Mouse (Mus musculus) mouse trophoblast stem cell (cell line): ENCODE measurements around the gene Cacna1g.

ENCODE experiments used
- in situ Hi-C, 2 experiments: fragments of 300-500 bp; cut with MseI, MboI; formaldehyde crosslinking; loops; 2 replicates in 1 of 2; 3 replicates in 1 of 2; pipeline ENCODE4 v1.15.1; 2025

Cacna1g gene

GRCm38 (mm10) chr11:94482738-94483137 lies 8.7 kb upstream of the Cacna1g start:
- in situ Hi-C loops: loop anchor here in 1 of 2 experiments (5.0 kb wide), 1 partner anchor 145 kb away; no protein-coding TSS in a partner anchor

GRCm38 (mm10) chr11:94481963-94482362 lies 8.0 kb upstream of the Cacna1g start:
- in situ Hi-C loops: loop anchor here in 1 of 2 experiments (5.0 kb wide), 1 partner anchor 145 kb away; no protein-coding TSS in a partner anchor

GRCm38 (mm10) chr11:94480382-94480781 lies 6.4 kb upstream of the Cacna1g start:
- in situ Hi-C loops: loop anchor here in 1 of 2 experiments (5.0 kb wide), 1 partner anchor 143 kb away; no protein-coding TSS in a partner anchor

- in situ Hi-C loops: no loop called here
Observed at GRCm38 (mm10) chr11:94477651-94478050, 3.7 kb upstream of the Cacna1g start.

DNA sequence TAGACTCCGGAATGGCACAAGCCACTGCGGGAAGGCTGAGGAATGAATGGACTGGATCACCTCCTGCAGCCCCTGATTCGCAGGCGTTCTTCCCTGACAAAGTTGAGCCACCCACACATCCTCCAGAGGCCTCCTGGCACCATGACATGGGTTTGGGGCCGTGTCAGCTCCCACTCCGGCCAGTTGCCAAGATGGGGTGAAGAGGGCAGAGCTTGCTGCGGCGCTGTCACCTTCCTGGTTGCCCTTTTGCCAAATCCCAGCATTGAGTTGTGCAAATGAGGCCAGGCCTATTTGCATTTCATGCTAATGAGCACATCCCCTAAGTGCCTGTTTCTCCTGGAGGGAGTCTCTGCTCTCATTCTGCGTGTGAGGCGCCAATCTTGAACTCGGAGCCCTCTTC lies 1.7 kb upstream of the Cacna1g start:
- in situ Hi-C loops: no loop called here

DNA sequence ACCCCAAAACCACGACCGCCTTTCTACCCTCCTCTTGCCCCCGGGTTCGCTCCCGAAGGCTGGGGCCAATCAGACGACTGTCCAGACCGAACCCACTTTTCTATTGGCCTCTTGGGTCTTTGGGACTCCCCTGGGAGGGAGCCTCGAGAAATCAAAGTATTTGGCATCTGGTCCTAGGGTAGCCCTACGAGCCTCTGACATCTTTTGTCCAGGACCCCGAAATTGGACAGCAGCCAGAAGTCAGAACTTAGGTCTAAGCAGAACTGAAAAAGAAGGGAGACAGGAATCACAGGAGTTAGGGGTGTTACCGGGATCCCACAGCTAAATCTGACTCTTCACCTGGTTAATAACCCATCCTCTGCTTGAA lies 529 bp upstream of the Cacna1g start:
- in situ Hi-C loops: no loop called here

- in situ Hi-C loops: no loop called here
Observed at GRCm38 (mm10) chr11:94472916-94473706, 887 bp downstream of the Cacna1g start.

- in situ Hi-C loops: no loop called here
Observed at GRCm38 (mm10) chr11:94472585-94472915, 1.4 kb downstream of the Cacna1g start.

GRCm38 (mm10) chr11:94471740-94472584 lies 2.0 kb downstream of the Cacna1g start:
- in situ Hi-C loops: no loop called here

DNA sequence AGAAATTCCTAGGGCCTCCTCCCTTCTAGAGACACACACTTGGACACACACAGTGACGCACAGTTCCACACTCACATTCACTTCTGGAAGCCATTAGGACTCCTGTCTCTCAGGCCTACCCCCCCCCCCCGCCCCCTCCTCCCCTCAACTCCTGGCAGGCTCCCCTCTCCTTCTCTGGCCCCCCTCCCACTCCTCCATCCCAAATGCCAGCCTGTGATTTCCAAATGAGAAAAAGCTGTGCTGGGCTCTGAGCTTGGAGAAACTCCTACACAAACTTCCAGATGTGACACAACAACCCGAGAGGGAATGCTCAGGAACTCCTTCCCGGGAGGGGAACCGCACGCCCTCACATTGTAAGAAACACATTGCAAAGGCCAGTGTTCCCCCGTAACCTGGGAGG lies 3.6 kb downstream of the Cacna1g start:
- in situ Hi-C loops: no loop called here

DNA sequence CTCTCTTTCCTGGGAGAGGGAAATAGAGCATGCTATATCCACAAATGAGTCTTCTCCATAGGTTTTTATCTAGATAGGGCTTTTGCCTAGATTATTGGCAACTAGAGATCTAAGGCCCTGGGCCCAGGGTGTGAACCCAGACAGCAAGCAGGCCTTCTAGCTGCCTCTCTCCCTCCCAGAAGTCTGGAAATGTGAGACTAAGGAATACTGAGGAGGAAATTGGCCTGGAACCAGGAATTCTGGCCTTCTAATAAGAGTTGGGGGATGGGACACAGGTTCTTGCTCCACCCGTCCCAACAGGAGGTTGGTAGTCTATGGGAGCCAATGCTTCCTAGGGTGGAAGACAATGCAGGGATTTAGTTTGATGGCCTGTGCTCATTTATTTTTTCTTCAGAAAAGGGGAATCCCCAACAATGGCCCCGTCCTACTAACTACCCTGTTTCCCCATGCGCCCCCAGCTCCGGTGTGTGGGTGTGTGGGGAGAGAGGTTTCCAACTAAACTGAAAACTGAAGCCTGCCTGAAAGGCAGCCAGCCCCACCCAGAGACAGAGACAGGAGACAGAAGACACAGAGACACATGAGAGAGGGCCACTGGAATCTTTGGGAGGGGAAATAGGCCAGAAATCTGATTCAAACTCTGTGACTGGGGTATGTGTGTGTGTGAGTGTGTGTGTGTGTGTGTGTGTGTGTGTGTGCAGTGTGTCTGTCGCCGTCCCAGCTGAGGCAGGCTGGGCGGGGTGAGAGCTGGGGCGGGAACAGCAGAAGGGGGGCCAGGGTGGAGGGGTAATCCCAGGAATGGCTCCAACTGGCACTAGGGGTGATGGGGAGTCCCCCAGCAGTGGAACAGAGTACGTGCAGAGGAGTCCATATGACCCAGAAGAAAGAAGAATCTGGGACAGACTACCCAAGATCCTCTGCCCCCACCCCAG lies 4.6 kb downstream of the Cacna1g start:
- in situ Hi-C loops: no loop called here

DNA sequence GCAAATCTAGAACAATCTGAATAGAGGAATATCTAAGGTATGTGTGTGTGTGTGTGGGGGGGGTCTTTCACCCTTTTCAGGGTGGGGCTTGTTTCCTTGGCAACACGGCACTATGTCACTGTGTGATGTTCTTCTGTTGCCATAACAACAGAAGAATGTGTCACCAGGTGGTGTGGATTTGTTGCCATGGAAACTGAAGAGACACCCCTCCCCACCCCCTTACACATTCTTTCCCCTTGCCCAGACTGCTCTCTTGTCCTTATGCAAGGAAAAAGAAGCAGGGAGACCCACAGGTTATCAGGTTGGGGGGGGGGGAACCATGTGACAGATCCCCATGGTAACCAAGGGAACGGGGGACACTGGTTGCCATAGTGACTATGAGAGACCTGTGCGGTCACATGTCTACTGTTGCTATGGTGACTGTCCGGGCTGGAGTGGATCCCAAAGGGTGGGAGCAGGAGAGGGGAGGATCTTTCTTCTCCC lies 5.4 kb downstream of the Cacna1g start:
- in situ Hi-C loops: no loop called here

DNA sequence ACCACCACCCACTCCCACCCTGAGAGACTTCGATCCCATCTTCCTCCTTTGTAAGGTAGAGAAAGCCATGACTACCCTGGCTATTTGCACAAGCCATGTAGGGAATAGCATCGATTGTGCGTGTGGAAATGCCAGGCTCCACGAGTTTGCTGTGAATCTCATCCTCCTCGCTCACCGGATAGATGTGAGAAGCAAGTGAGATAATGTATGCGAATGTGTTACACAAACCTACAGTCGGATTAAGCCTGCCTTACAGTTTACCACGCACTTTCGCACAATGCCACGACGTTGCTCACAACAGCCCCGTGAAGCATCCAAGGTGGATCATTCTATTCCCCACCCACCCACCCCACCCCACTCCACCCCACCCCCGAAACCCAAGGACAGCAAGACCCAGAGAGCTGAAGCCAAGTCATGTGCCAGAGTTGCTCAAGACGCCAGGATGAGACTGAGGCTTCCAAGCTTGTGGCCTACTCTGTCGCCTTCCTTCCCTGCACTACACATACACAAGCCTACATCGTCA lies 7.6 kb downstream of the Cacna1g start:
- in situ Hi-C loops: no loop called here

- in situ Hi-C loops: no loop called here
Observed at GRCm38 (mm10) chr11:94464170-94464569, 9.8 kb downstream of the Cacna1g start.

- in situ Hi-C loops: no loop called here
Observed at GRCm38 (mm10) chr11:94461856-94462255, 12.1 kb downstream of the Cacna1g start.

- in situ Hi-C loops: no loop called here
Observed at GRCm38 (mm10) chr11:94457001-94457400, 17.0 kb downstream of the Cacna1g start.

DNA sequence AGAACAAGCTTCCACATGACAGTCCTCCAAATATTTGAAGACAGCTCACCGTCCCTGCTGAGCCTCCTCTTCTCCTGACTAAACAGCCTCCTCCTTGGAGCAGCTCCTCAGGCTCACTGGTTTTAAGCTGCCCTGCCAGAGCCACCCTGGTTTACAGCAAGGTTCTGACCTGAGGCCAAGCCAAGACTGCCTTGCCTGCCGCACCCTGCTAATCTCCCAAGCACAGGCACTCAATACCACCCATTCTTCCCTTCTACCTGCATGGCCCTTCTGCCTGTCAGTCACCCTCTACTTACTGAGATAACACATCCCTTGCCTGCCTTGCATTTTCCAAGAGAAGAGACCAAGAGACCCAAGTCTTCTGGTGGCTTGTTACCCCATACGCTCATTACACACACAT lies 17.7 kb downstream of the Cacna1g start:
- in situ Hi-C loops: no loop called here

DNA sequence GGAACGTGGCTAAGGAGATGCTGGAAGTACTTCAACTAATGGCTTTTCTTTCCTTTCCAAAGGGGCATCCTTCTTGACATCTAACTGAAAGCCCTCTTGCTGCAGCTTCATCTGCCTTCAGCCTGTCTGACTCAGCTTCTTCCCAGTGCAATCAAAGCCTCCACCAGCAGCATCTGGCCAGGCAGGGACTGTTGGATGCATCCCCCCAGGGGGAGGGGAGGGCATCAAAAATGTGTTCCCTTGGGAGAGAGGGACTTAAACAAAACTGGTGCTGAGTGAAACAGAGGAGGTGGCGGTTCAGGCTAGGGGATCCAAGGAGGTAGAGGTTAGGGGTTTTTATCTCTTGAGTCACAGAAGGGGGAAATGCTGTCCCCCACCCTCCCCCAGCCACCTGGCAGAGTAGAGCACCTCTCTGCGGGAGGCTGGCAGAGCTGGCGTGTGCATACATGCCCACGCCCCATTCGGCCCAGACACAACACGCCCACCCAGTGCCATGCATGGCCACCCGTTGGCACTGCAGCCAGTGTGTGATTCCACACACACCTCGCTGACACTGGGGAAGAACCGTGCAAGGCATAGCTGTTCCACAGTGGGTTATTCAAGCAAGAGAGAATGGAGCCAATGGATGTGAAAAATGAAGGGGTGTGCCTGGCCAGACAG lies 18.7 kb downstream of the Cacna1g start:
- in situ Hi-C loops: no loop called here

GRCm38 (mm10) chr11:94454756-94455155 lies 19.2 kb downstream of the Cacna1g start:
- in situ Hi-C loops: no loop called here

DNA sequence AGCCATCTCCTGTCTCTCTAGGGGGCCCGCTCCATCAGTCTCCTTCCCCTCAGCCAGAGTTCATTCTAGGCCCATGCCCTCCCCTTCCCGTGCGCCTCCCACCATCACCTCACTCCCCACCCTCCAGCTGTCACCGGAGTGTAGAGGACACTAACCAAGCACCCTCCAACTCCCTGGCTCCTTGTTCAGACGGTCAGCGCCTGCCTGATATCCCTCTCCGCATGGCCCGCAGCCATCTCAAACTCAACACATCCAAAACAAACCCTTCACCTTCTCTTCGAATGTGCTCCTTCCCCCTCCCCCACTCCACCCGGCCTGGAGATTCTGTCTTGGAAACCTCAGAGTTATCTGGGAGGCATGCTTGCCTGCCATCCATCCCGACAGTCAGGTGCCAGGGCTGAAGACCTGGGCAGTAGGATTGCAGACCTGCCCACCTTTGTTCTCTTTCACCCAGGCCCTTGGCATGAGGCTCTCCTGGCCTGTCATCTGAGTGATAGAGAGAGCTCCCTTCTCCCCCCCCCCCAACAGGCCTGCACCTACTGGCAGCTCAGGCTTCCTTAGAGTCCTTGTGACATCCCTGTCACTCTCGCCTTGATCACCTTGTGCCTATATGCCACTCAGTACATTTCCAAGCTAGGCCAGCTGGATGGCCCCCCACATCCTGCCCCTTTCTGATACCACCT lies 22.8 kb downstream of the Cacna1g start:
- in situ Hi-C loops: no loop called here
